Mouse (Mus musculus): ENCODE data around the gene Ccdc186.
"Not testable (repeated sequence)": the region's sequence is repeated elsewhere in the genome, so short reads cannot be mapped to it uniquely, and the experiment has no call there.

The Ccdc186 gene

GRCm38 (mm10) chr19:56801656-56802351, 20.2 kb downstream of the Ccdc186 start:
- CTCF ChIA-PET = interaction anchor here (0.5 kb wide), 1 partner anchor 691 kb away, joined by 10 read pairs; no protein-coding TSS in a partner anchor

DNA sequence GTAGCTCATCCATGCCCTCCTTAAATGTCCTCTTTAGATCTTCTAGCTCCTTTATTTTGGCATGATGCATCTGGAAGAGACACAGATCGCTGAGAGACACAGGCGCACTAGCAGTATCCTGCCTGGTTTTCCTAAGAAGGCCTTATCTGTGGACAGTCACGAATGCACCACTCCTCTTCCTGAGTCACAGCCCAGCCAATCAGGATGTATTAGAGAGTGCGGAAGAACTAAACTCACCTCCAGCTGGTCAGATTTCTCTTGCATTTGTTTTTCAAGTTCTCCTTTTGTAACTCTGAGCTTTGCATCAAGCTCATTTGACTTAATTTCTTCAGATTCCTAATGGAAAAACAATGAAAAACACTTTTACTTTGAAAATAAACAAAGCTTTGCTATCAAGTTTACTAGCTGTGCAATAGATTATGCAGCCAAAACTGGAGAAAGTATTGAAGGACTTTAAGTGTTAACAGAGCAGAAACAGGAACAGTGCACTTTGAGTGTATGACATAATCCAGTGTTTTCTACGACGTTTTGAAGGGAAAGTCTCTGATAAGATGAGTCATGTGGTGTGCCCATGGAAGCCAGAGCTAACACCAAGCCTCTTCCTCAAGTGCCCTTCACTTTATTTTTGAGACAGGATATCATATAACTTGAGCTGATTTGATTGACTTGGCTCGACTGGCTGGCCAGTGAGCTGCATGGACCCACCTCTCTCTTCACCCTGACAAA, 20.9 kb downstream of the Ccdc186 start:
- CTCF ChIA-PET = interaction anchor here (0.5 kb wide), 1 partner anchor 692 kb away, joined by 10 read pairs; no protein-coding TSS in a partner anchor

- CTCF ChIA-PET = no interaction called here
Observed at GRCm38 (mm10) chr19:56800226-56800625, 21.8 kb downstream of the Ccdc186 start.

GRCm38 (mm10) chr19:56797376-56797775, 24.6 kb downstream of the Ccdc186 start:
- CTCF ChIA-PET = no interaction called here

DNA sequence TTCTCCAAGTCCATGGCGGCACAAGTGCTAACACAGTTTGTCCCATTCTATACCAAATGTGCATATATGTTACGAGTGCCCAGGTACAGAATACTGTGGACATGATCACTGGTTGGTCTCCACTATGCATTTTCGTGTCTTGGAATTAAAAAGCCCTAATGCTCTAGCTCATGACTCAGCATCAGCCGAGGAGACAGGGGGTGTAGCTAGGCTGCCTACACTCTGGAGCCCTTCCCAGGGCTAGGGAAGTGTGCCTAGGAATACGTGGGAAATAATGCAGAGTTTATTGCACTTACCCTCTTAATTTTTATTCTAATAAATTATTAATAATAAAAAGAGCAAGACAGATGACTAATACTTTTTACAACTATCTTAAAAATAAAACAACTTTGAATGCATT, 33.0 kb downstream of the Ccdc186 start:
- CTCF ChIA-PET = no interaction called here

DNA sequence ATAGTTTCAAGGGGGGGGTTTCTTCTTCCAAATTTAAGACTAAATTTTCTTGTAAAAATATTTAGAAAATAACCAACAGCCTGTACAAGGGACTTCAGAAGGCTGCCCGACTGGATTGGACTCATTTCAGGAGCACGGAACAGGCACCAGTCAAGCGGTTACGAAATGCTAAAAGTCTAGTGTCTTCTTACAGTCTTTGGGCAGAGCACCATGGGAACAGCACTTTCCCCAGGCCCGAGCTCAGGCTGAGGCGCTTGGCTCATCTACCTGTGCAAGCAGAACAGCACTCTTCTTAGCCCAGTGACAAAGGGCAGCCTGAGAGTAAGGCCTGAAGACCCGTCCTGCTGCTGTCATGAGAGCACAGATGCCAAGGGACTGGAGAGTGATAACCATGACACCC, 34.1 kb downstream of the Ccdc186 start:
- CTCF ChIA-PET = no interaction called here

DNA sequence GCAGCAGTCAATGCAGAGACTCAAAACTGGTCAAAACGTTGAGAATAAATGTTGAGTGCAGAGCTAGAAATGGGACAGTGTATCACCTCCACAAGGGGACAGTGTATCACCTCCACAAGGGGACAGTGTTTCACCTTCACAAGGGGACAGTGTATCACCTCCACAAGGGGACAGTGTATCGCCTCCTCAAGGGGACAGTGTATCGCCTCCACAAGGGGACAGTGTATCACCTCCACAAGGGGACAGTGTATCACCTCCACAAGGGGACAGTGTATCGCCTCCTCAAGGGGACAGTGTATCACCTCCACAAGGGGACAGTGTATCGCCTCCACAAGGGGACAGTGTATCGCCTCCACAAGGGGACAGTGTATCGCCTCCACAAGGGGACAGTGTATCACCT, 43.5 kb downstream of the Ccdc186 start:
- CTCF ChIA-PET = not testable (repeated sequence)

- CTCF ChIA-PET = interaction anchor here (0.9 to 1.0 kb wide), 2 partner anchors 13 to 20 kb away, joined by 3 read pairs; no protein-coding TSS in a partner anchor
Observed at GRCm38 (mm10) chr19:56776719-56777382, 45.1 kb downstream of the Ccdc186 start.

DNA sequence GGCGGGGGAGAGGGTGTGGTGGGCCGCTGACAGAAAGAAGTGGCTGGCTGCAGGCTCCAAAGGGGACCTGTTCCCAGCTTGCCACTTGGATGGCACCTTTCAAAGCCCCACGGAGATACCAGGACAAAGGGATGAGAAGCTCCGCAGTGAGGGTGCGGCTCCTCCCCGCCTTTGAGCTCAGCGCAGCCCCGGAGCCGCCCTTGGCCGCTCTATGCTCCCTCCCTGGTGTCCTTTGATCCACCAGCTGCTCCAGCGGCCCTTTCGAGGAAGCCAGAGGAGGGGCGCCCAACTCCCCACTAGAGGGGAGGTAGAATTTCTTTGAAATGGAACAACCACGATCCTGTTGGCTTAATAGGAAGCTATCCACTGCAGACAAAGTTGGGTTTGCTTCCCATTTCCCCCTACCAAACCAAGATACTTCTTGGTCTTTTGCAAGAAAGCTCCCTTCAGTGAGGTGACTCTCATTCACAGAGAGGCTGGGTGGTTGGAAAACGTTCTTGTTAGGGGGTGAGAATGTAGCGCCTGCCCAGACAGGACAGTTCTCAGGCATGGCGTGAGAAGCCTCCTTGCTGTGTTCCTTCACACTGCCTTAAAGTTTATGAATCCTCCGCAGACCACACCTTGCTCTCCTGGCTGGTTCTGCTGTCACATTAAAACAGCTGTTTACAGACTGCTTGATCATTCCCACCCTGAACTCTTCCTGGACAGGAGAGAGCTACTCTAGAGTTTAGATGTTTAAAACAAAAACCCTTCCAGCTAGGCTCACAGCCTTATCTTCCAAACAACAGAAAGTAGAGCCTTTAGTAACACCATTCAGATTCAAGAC, 45.9 kb downstream of the Ccdc186 start:
- CTCF ChIA-PET = interaction anchor here (0.9 to 1.0 kb wide), 2 partner anchors 14 to 19 kb away, joined by 3 read pairs; no protein-coding TSS in a partner anchor

DNA sequence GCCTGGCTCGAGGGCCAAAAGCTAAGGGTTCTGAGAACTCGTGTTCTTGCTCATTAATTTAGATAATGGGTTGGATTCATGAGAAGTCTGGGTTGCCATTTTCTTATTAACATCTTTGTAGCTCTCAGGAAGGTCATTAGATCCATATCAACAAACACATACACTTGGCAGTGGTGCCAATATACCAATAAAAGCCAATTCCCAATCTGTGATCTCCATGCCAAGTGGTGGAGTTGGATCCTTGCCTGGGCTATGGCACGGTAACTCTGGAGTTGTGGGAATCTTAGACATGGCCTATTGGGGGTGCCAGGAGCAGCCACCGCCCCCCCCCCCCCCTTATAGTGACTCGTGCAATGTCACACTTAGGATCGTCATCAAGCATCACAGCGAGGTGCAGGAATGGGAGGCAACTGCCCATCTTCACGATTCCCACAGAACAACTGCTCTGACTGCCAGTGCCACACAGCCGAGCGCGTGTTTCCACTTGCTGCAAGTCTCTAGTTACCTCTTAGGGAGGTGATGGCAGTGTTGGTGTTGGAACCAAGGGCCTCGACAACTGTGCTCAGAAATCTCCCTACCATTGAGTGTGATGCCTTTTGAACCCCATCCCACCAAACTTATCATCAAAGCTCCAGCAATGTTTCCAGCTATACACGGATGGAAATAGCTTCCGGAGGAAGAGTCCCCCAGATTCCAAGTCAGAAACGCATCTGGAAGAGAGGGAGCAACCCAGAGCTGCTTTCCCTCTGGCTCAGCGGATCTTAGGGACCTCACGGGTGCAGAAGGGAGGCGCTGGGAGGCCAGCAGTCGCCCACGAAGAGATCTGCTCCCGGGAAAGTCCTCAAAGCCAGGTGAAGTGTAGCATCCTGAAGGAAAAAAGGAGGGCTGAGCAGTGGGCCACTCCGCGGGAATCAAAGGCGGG, 46.8 kb downstream of the Ccdc186 start:
- CTCF ChIA-PET = no interaction called here

GRCm38 (mm10) chr19:56774408-56774962, 47.5 kb downstream of the Ccdc186 start:
- CTCF ChIA-PET = no interaction called here

DNA sequence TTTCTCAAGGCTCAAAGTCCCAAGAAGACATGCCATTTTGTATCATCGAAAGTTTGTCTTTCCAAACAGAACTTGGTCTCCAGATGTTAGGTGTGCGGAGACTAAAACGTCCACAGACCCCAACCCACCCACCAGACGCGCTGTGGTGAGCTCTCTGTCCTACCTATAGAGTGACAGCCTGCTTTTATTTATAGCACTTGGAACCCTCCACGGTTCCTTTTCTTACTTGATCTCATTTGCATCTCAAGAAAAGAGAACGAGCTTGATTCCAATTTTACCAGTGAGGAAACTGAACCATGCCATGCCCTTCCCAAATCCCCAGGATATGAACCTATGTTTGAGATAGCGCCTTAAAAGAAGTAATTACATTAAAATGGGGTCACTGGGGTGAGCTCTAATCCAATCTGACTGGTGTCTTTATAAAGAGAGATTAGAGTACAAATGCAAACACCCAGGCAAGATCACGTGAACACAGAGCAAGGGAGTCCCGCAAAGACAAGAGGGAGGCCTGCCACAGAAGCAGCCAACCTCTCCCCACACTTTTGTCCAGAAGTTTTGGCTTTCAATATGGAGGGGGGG, 48.5 kb downstream of the Ccdc186 start:
- CTCF ChIA-PET = no interaction called here

DNA sequence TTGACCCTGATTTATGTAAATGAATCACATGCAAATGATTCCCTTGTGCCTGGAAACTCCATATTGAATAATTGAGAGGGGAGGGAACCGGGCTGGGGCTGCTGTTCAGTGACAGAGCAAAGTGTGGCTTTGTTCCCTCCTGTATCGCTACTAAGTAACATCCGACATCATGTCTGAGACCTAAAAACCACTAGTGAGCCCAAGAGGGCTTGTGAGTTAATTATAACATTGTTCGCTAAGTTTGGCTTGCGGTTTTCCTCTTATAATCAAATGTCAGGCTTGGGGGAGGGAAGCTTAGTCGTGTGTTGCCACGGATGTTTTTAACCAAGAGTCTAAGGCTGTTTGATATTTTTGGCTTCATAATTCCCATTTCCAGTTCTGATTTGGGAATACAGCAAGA, 49.8 kb downstream of the Ccdc186 start:
- CTCF ChIA-PET = no interaction called here

DNA sequence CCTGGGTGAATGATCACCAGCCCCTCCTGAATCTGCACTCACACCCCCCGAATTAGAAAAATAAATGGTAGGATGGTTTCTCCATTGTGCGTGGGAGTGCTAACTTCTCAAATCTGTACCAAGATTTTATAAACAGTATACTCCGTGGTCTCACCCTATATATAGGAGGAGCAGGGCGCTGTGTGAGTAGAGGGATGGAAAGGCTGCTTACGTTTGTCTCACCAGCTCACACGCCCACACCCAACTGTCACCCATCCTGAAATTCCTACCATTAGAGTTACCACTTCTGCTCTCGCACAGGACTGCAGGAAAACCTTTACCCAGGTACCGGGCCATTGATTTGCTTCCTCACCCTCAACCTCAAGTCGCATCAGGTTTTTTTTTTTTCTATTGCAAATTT, 53.0 kb downstream of the Ccdc186 start:
- CTCF ChIA-PET = no interaction called here

DNA sequence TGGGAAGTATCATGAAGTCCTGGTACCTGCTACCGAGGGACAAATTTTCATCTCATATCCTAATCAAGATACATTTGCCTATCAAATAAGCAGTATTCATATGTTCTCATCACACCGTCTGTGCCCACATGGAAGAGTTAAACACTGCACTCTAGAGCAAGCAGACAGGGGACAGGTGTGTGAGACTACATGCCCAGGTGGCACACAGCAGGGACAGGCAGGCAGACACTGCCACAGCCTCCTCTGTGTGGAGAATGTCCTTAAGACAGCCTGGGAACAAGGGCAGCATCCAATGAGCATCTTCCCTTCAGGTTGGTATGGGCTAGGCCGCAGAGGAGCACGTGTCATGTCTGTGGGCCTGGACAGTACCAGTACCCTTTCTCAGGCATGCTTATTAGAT, 59.3 kb downstream of the Ccdc186 start:
- CTCF ChIA-PET = no interaction called here

DNA sequence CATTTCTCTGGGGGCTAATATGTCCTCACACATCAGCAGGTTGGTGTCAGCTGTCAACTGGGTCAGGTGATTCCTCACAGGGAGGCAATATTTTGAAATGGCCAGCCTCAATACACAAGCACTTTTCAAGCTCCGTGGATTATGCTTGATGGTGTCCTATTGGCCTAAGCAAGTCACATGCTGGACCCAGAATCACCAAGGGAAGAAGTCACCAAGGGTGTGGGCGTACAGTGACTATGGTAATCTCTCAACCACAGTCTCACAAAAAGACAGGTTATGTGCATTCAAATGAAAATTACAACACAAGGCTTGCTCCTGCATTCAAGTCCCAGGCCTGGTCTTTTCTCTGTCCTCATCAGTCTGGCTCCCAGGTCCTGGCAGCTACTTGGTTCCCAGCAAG, 60.3 kb downstream of the Ccdc186 start:
- CTCF ChIA-PET = interaction anchor here (0.5 kb wide), 1 partner anchor 293 kb away, joined by 3 read pairs; no protein-coding TSS in a partner anchor

- CTCF ChIA-PET = interaction anchor here (0.5 kb wide), 1 partner anchor 293 kb away, joined by 3 read pairs; no protein-coding TSS in a partner anchor
Observed at GRCm38 (mm10) chr19:56761096-56761495, 60.9 kb downstream of the Ccdc186 start.

GRCm38 (mm10) chr19:56760306-56760940, 61.6 kb downstream of the Ccdc186 start:
- CTCF ChIA-PET = no interaction called here

DNA sequence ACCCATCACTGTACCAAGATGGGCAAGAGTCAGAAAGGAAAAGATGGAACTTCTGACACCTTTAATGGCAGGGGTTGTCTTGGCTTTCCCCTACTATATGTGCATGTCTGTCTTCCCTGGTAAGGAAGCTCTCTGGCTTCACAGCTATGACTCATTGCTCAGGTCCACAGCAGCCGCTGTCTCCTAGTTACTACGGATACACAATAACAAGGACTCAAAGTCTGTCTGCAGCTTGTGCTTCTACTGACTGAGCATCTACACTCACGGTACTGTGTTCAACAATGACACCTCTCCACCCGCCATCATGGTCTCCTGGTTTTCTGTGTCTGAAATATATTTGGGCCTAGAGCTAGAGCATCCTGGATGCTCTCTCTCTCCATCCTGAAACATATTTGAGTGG, 62.2 kb downstream of the Ccdc186 start:
- CTCF ChIA-PET = no interaction called here

Measured in spleen, embryonic (tissue).